ENCODE assay signal across 11 mouse cellular contexts in the genomic region with DNA sequence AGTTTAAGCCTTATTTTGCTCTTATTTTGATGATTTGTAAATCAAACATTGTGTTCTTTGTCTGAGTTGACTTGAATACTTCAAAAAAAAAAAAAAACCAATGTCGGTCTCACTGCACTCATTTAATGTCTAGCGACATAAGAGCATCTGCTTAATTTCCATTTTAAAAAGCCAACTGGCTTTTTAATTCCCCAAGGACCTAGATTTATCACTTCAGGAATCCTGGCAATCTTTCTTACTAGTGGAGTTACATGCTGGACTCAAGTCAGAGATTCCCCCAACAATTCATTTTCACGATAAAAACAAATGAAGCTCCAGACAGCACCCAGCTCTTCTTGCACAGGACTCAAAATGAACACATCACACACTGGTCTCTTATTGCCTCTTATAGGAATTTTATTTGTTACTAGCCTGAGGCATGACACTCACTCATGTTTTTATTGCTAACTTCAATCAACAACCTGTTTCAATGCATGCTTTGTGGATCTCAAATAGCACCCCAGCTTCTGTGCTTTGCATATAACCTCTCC.
"Had no signal": no experiment of that assay in that cellular context is flagged by ENCODE, and none has a peak within 500 bp of the region (broad histone marks: within the 10 kb centered on the region; RNA-seq: fewer than 3 reads in every experiment).

No protein-coding gene starts in this region.

- H3K4me3 ChIP-seq: left cerebral cortex, adult 2 months; limb, embryonic 10.5 days; liver, embryonic 12.5 days; lung, embryonic 15.5 days; midbrain, embryonic 13.5 days; stomach, embryonic 15.5 days had no signal

- H3K36me3 ChIP-seq: limb, embryonic 10.5 days; liver, embryonic 12.5 days; lung, embryonic 15.5 days; midbrain, embryonic 13.5 days; stomach, embryonic 15.5 days had no signal

- H3K4me1 ChIP-seq: limb, embryonic 10.5 days; liver, embryonic 12.5 days; lung, embryonic 15.5 days; midbrain, embryonic 13.5 days; stomach, embryonic 15.5 days had no signal

- DNase-seq: kidney, adult 18-20 months; kidney, postnatal 25 days; right cerebral cortex, postnatal 14 days; thymus, adult 2 months; thymus, postnatal 25 days had no signal

- H3K27me3 ChIP-seq: liver, embryonic 12.5 days; lung, embryonic 15.5 days; midbrain, embryonic 13.5 days; stomach, embryonic 15.5 days had no signal

- H3K9me3 ChIP-seq: limb, embryonic 10.5 days; liver, embryonic 12.5 days; lung, embryonic 15.5 days; midbrain, embryonic 13.5 days; stomach, embryonic 15.5 days had no signal

- H3K27ac ChIP-seq: left cerebral cortex, adult 2 months; limb, embryonic 10.5 days; liver, embryonic 12.5 days; lung, embryonic 15.5 days; midbrain, embryonic 13.5 days; stomach, embryonic 15.5 days had no signal

- ATAC-seq: liver, embryonic 12.5 days; midbrain, embryonic 13.5 days had no signal

- H3K4me2 ChIP-seq: liver, embryonic 12.5 days; lung, embryonic 15.5 days; midbrain, embryonic 13.5 days; stomach, embryonic 15.5 days had no signal

- H3K9ac ChIP-seq: liver, embryonic 12.5 days; lung, embryonic 15.5 days; midbrain, embryonic 13.5 days; stomach, embryonic 15.5 days had no signal
